Mouse (Mus musculus) hindbrain, embryonic 14.5 days (tissue): ENCODE results near the gene Gm45140. TPM values are rescaled to one million over a fixed set of nuclear protein-coding genes. Genes with fewer than 3 reads are reported as not detected.
"Not testable (repeated sequence)": the region's sequence is repeated elsewhere in the genome, so short reads cannot be mapped to it uniquely, and the experiment has no call there.

Source experiments
- ATAC-seq: fragments of 200-750 bp; cut with Nextera tagmentation; 2 replicates; pipeline ENCODE4 v1.8.0; 2017; ENCODE audit warnings: moderate number of reproducible peaks, mild to moderate bottlenecking, moderate TSS enrichment, moderate library complexity; ENCODE audit not compliant: low FRiP score
- DNase-seq: peaks from one replicate; pipeline ENCODE4 v3.0.0-alpha.2; 2015; ENCODE audit warnings: low spot score
- H3K27ac ChIP-seq: fragments of 300-500 bp; sonication (generic); 2 replicates; pipeline ENCODE4 v1.5.1; 2014; ENCODE audit warnings: mild to moderate bottlenecking, moderate library complexity
- H3K27me3 ChIP-seq: fragments of 300-500 bp; sonication (generic); 2 replicates; pipeline ENCODE4 v1.6.1; 2014; ENCODE audit warnings: mild to moderate bottlenecking, low read length, mixed read lengths; ENCODE audit not compliant: control insufficient read depth, insufficient read depth
- H3K36me3 ChIP-seq: fragments of 300-500 bp; sonication (generic); replicated peaks from 2 replicates; pipeline ENCODE4 v1.6.1; 2014; ENCODE audit not compliant: control insufficient read depth, insufficient read depth
- H3K4me1 ChIP-seq: fragments of 300-500 bp; sonication (generic); replicated peaks from 2 replicates; pipeline ENCODE4 v1.6.1; 2014; ENCODE audit warnings: antibody characterized with exemption, low read length, mixed read lengths; ENCODE audit not compliant: control insufficient read depth, insufficient read depth
- H3K4me2 ChIP-seq: fragments of 300-500 bp; sonication (generic); replicated peaks from 2 replicates; pipeline ENCODE4 v1.6.1; 2014; ENCODE audit warnings: mild to moderate bottlenecking, moderate library complexity
- H3K4me3 ChIP-seq: fragments of 300-500 bp; sonication (generic); replicated peaks from 2 replicates; pipeline ENCODE4 v1.5.1; 2014; ENCODE audit warnings: mild to moderate bottlenecking, low read length
- H3K9ac ChIP-seq: fragments of 300-500 bp; sonication (generic); 2 replicates; pipeline ENCODE4 v1.6.1; 2014
- H3K9me3 ChIP-seq: fragments of 300-500 bp; sonication (generic); 2 replicates; pipeline ENCODE4 v1.6.1; 2016; ENCODE audit warnings: low read length; ENCODE audit not compliant: control insufficient read depth
- whole genome bisulfite sequencing: fragments of 180-500 bp; shearing (Covaris S2); extraction: QIAGEN DNeasy Blood & Tissue Kit; methylation state at CpG from one replicate; pipeline ENCODE4 v1.1.7; 2014; 5-methylcytosine and 5-hydroxymethylcytosine counted together
- polyA plus RNA-seq: library from polyadenylated mRNA; unstranded; fragments of >200 nt; fragmentation: Nextera tagmentation; extraction: Ambion mirVana; gene quantifications from 2 replicates; pipeline ENCODE4 v1.2.1, GENCODE M21; 2014

Gm45140 gene
- polyA plus RNA-seq, 1 experiment from 2014 or later: 1.1 TPM

- WGBS: 78% methylated on average over 3 of the region's 3 CpGs
- no peak overlapping the region for H3K4me2 ChIP-seq
Observed at GRCm38 (mm10) chr6:87775588-87776245, 59.9 kb downstream of the Gm45140 start.

GRCm38 (mm10) chr6:87774909-87775308 is 60.7 kb downstream of the Gm45140 start:
- Histone ChIP-seq H3K9me3 (no peaks in the 10 kb centered on the region), H3K27ac (no peak overlapping the region), H3K4me2 (no peak overlapping the region), H3K9ac (no peak overlapping the region), H3K27me3 (no peaks in the 10 kb centered on the region), H3K4me3 (no peak overlapping the region), H3K4me1 (no peaks in the 10 kb centered on the region), H3K36me3 (no peaks in the 10 kb centered on the region)
- 89% methylated on average over 9 of the region's 9 CpGs for whole genome bisulfite sequencing
- DNase-seq (no peak), ATAC-seq (no peak)

More at GRCm38 (mm10) chr6:87775588-87776245, 59.9 kb downstream of the Gm45140 start:
- DNase-seq: no peak
- Histone ChIP-seq H3K27ac (no peak overlapping the region), H3K9me3 (no peaks in the 10 kb centered on the region), H3K4me1 (no peaks in the 10 kb centered on the region), H3K36me3 (no peaks in the 10 kb centered on the region), H3K27me3 (no peaks in the 10 kb centered on the region), H3K4me3 (no peak overlapping the region), H3K9ac (no peak overlapping the region)
- no peak for ATAC-seq

GRCm38 (mm10) chr6:87774466-87774865 is 61.1 kb downstream of the Gm45140 start:
- Histone ChIP-seq H3K4me3 (no peak overlapping the region), H3K4me2 (no peak overlapping the region), H3K9ac (no peak overlapping the region), H3K36me3 (no peaks in the 10 kb centered on the region), H3K9me3 (no peaks in the 10 kb centered on the region), H3K4me1 (no peaks in the 10 kb centered on the region), H3K27ac (no peak overlapping the region), H3K27me3 (no peaks in the 10 kb centered on the region)
- DNase-seq (peak; percentile 8), ATAC-seq (no peak)
- WGBS: 44% methylated on average over 1 of the region's 1 CpGs

- no peaks in the 10 kb centered on the region for H3K36me3 ChIP-seq
- DNase-seq (peak; percentile 38), ATAC-seq (no peak)
- no peak overlapping the region for H3K4me3 ChIP-seq
- 51% methylated on average over 8 of the region's 8 CpGs for WGBS
- no peaks in the 10 kb centered on the region for H3K27me3 ChIP-seq
- no peak overlapping the region for H3K27ac ChIP-seq
- no peaks in the 10 kb centered on the region for H3K4me1 ChIP-seq
- no peaks in the 10 kb centered on the region for H3K9me3 ChIP-seq
- no peak overlapping the region for H3K4me2 ChIP-seq
- H3K9ac ChIP-seq: no peak overlapping the region
Observed at GRCm38 (mm10) chr6:87770626-87771025, 65.0 kb downstream of the Gm45140 start.

DNA sequence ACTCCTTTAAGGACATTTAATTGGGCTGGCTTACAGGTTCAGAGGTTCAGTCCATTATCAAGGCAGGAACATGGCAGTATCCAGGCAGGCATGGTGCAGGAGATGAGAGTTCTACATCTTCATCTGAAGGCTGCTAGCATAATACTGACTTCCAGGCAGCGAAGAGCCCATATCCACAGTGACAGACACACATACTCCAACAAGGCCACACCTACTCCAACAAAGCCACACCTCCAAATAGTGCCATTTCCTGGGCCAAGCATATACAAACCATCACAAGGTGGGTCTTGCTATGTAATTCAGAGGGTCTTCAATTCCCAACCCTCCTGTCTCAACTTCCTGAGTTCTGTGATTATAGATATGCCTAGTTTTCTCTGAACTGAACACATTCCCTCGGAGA is 71.3 kb downstream of the Gm45140 start:
- H3K4me3 ChIP-seq, ATAC-seq, H3K4me1 ChIP-seq, H3K9ac ChIP-seq, H3K4me2 ChIP-seq, DNase-seq, H3K27me3 ChIP-seq, H3K27ac ChIP-seq, H3K9me3 ChIP-seq, H3K36me3 ChIP-seq: not testable (repeated sequence)
- 90% methylated on average over 2 of the region's 2 CpGs for WGBS

- Histone ChIP-seq H3K36me3 (no peaks in the 10 kb centered on the region), H3K4me3 (no peak overlapping the region), H3K27ac (no peak overlapping the region), H3K4me2 (no peak overlapping the region), H3K27me3 (no peaks in the 10 kb centered on the region), H3K4me1 (no peaks in the 10 kb centered on the region), H3K9me3 (no peaks in the 10 kb centered on the region), H3K9ac (no peak overlapping the region)
- 65% methylated on average over 4 of the region's 4 CpGs for WGBS
- DNase-seq (peak; percentile 33), ATAC-seq (no peak)
Observed at GRCm38 (mm10) chr6:87763376-87764280, 72.0 kb downstream of the Gm45140 start.

DNA sequence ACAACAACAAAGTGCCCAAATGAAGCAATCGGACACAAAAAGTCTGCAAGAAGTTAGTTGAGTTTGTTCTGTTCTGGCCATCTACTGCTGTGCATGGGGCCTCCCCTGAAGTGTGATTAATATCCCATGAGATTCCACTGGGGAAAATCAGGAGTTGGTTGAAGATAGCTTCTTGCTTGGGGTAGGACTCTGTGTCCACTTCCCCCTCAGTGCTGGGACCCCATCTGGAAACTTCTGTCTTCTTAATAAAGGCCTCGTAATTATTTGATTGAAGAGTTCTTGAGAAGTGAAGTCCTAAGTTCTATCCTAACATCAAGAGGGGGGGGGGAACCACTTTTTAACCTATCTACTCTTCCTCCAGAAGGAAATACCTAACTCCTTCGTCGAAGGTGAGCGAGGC is 73.4 kb downstream of the Gm45140 start:
- no peaks in the 10 kb centered on the region; the same call in 1 of the 2 replicates for H3K36me3 ChIP-seq
- H3K4me3 ChIP-seq: no peak overlapping the region
- DNase-seq (no peak), ATAC-seq (no peak)
- no peak overlapping the region for H3K9ac ChIP-seq
- no peak overlapping the region for H3K4me2 ChIP-seq
- no peak overlapping the region for H3K27ac ChIP-seq
- H3K9me3 ChIP-seq: no peaks in the 10 kb centered on the region
- 90% methylated on average over 5 of the region's 5 CpGs for WGBS
- no peaks in the 10 kb centered on the region for H3K4me1 ChIP-seq
- H3K27me3 ChIP-seq: no peaks in the 10 kb centered on the region

- Histone ChIP-seq H3K4me3 (no peak overlapping the region), H3K9ac (no peak overlapping the region), H3K27ac (no peak overlapping the region), H3K4me1 (no peaks in the 10 kb centered on the region), H3K4me2 (no peak overlapping the region), H3K9me3 (no peaks in the 10 kb centered on the region), H3K36me3 (no peaks in the 10 kb centered on the region; the same call in 1 of the 2 replicates), H3K27me3 (no peaks in the 10 kb centered on the region)
- 78% methylated on average over 3 of the region's 3 CpGs for WGBS
- ATAC-seq (no peak), DNase-seq (no peak)
Observed at GRCm38 (mm10) chr6:87759850-87760249, 75.7 kb downstream of the Gm45140 start.

DNA sequence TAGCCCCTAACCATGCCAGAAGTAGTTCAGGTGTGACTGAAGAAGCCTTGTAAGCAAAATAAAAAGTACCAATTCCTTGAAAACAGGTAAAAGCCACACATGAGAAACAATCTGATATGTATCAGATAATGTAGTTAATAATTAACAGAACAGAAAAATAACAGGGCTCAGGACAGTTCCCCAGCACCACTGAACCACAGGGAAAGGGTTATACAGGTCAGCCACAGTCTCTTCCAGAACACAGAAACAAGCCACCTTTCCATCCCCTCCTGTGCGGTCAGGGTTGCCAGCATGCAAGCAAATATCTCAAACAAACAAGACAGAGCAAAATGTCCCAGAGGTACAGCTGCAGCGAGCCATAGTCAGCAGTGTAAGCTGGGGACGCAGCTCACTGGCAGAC is 76.2 kb downstream of the Gm45140 start:
- no peak overlapping the region for H3K9ac ChIP-seq
- no peaks in the 10 kb centered on the region for H3K4me1 ChIP-seq
- H3K36me3 ChIP-seq: no peaks in the 10 kb centered on the region; the same call in 1 of the 2 replicates
- 62% methylated on average over 3 of the region's 3 CpGs for WGBS
- no peak overlapping the region for H3K27ac ChIP-seq
- no peak overlapping the region for H3K4me2 ChIP-seq
- no peak overlapping the region for H3K4me3 ChIP-seq
- H3K9me3 ChIP-seq: no peaks in the 10 kb centered on the region
- H3K27me3 ChIP-seq: no peaks in the 10 kb centered on the region
- no peak for ATAC-seq
- DNase-seq: no peak
